Mouse (Mus musculus): ENCODE measurements around the gene Mcur1.

DNA sequence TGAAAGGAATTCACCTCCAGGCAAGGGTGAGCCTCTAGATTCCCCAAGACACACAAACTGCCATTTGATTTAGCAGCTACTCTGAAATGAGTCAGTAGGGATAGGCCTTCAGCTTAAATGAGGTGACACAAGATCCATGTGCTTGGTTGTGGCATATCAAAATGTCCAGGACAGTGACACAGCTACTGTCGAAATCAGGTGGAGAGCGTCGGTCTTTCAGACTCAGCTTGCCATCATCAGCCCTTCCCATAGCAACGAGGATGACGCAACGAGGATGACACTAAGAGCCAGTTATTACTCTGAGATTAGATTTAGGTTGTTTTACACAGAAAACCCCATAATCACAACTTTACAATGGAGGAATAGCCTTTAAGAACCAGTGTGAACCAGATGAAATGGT lies 41.0 kb upstream of the Mcur1 start:
- no peak for TF ChIP-seq CTCF (IDR thresholded peaks at IDR 0.05; ENCODE audit: borderline replicate concordance, extremely low read depth, insufficient read depth, insufficient read length)
- no peak for TF ChIP-seq POLR2A (IDR thresholded peaks at IDR 0.05; ENCODE audit: borderline replicate concordance, extremely low read depth, insufficient read depth, insufficient read length, poor library complexity, severe bottlenecking)
